In the genomic region with DNA sequence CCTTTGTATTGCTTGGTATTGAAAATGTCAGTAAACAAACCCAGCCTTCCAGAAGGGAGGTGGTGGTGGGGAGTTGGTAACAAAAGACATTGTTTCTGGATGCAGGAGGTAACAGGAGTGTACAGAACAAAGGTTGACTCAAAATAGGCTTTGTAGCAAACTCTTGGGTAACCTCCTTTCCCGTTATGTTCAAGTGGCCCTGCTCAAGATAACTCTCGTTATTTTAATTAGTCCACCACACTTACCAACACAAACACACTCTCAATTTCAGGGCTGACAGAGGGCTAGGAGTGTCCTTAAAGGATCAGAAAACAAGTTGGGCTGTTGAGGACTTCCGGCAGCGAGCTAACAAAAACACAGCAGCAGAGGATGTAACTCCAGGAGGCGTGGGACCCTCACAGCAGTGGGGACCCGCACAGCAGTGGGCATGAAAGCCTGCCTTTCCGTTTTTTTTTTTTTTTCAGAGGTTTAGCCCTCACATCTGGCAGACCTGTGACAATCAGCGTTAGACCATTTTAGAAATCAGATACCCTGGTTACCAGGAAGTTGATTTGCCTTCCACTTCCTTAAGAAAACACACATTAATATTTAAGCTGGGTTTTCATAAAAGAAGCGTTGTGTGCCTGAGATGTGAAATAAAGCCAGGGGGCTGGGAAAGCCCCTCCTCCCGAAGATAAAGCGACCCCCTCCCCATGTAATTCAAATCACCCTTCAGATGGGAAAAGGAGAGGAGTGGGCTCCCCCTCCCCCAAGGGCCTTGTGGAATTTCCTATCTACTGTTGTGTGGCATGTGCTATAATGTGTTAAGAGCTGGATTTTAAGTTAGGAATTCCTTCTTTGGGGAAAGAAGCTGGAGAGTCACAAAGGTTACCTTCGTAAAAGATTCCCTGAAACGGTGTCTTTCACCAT, we compare ENCODE assay signal across 10 mouse cellular contexts.
DNase-seq lines count a peak whose midpoint lies in the region; ATAC-seq and TF ChIP-seq lines count a peak whose summit lies in the region.
"Had no signal": no experiment of that assay in that cellular context is flagged by ENCODE, and none has a peak within 500 bp of the region (broad histone marks: within the 10 kb centered on the region; RNA-seq: fewer than 3 reads in every experiment).

No protein-coding gene starts in this region.

- TF ChIP-seq POLR2A in spleen, adult 2 months (IDR thresholded peaks at IDR 0.05; ENCODE audit: low read depth, low read length) = no peak

- no peak for TF ChIP-seq CTCF in spleen, adult 2 months (IDR thresholded peaks at IDR 0.05; ENCODE audit: extremely low read depth, insufficient read depth, insufficient read length, insufficient replicate concordance)

- no peaks in the 10 kb centered on the region for H3K27me3 ChIP-seq in forebrain, embryonic 11.5 days (ENCODE audit: control insufficient read depth, insufficient read depth, low read length)
- H3K27me3 ChIP-seq in forebrain, embryonic 15.5 days = peaks cover 8% of the 10 kb centered on the region; the same call in 1 of the 2 replicates
- H3K27me3 ChIP-seq in spleen, adult 2 months (ENCODE audit: control insufficient read depth, insufficient read depth, low read length) = no peaks in the 10 kb centered on the region
- no peaks in the 10 kb centered on the region for H3K27me3 ChIP-seq in limb, embryonic 10.5 days (ENCODE audit: low read depth, poor library complexity, severe bottlenecking)
- no peaks in the 10 kb centered on the region for H3K27me3 ChIP-seq in stomach, embryonic 15.5 days (replicated peaks)

- no peak overlapping the region for H3K4me3 ChIP-seq in forebrain, embryonic 11.5 days (ENCODE audit: low read depth, low read length)
- H3K4me3 ChIP-seq in forebrain, embryonic 15.5 days = no peak overlapping the region
- H3K4me3 ChIP-seq in spleen, adult 2 months (ENCODE audit: extremely low read depth, insufficient read depth, insufficient read length) = peak overlapping the region; percentile 28; the same call in 1 of the 2 replicates
- H3K4me3 ChIP-seq in limb, embryonic 10.5 days = peak overlapping the region; percentile 18
- H3K4me3 ChIP-seq in stomach, embryonic 15.5 days (replicated peaks) = no peak overlapping the region

- no peaks in the 10 kb centered on the region for H3K9me3 ChIP-seq in forebrain, embryonic 11.5 days (ENCODE audit: control insufficient read depth, low read length)
- H3K9me3 ChIP-seq in forebrain, embryonic 15.5 days = no peaks in the 10 kb centered on the region
- no peaks in the 10 kb centered on the region for H3K9me3 ChIP-seq in limb, embryonic 10.5 days (replicated peaks)
- no peaks in the 10 kb centered on the region for H3K9me3 ChIP-seq in stomach, embryonic 15.5 days

- 12% methylated on average over 13 of the region's 13 CpGs for WGBS in forebrain, embryonic 11.5 days
- whole genome bisulfite sequencing in forebrain, embryonic 15.5 days = 14% methylated on average over 13 of the region's 13 CpGs
- 35% methylated on average over 13 of the region's 13 CpGs for WGBS in spleen, adult 2 months
- 15% methylated on average over 13 of the region's 13 CpGs for WGBS in limb, embryonic 10.5 days
- 19% methylated on average over 13 of the region's 13 CpGs for WGBS in stomach, embryonic 15.5 days

- H3K27ac ChIP-seq in forebrain, embryonic 11.5 days (ENCODE audit: low read depth, low read length) = no peak overlapping the region
- no peak overlapping the region for H3K27ac ChIP-seq in forebrain, embryonic 15.5 days (replicated peaks)
- H3K27ac ChIP-seq in spleen, adult 2 months (ENCODE audit: insufficient read depth, low read length) = peak overlapping the region; percentile 97
- H3K27ac ChIP-seq in limb, embryonic 10.5 days = peak overlapping the region; percentile 82
- H3K27ac ChIP-seq in stomach, embryonic 15.5 days = peak overlapping the region; percentile 16; the same call in 1 of the 2 replicates

- no peaks in the 10 kb centered on the region for H3K36me3 ChIP-seq in forebrain, embryonic 11.5 days (ENCODE audit: control insufficient read depth, insufficient read depth, low read length)
- H3K36me3 ChIP-seq in forebrain, embryonic 15.5 days = no peaks in the 10 kb centered on the region
- peaks cover 2% of the 10 kb centered on the region; the same call in 1 of the 2 replicates for H3K36me3 ChIP-seq in spleen, adult 2 months (ENCODE audit: control insufficient read depth, insufficient read depth, low read length)
- H3K36me3 ChIP-seq in limb, embryonic 10.5 days = no peaks in the 10 kb centered on the region
- H3K36me3 ChIP-seq in stomach, embryonic 15.5 days = no peaks in the 10 kb centered on the region

- 0 out of 2 replicates have a peak overlapping the region, but pooled peaks have one; percentile 9 for H3K4me2 ChIP-seq in forebrain, embryonic 11.5 days (ENCODE audit: low read depth, low read length, severe bottlenecking)
- H3K4me2 ChIP-seq in forebrain, embryonic 15.5 days (replicated peaks) = no peak overlapping the region
- peak overlapping the region; percentile 17; the same call in 1 of the 2 replicates for H3K4me2 ChIP-seq in stomach, embryonic 15.5 days

- ATAC-seq in forebrain, embryonic 11.5 days (replicated peaks; ENCODE audit: low FRiP score) = no peak
- ATAC-seq in forebrain, embryonic 15.5 days (replicated peaks) = no peak
- ATAC-seq in stomach, embryonic 15.5 days (ENCODE audit: insufficient read depth, low FRiP score, low read depth) = no peak

- H3K4me1 ChIP-seq in forebrain, embryonic 11.5 days (replicated peaks; ENCODE audit: control insufficient read depth, insufficient read depth, low read length) = no peaks in the 10 kb centered on the region; the same call in 1 of the 2 replicates
- H3K4me1 ChIP-seq in forebrain, embryonic 15.5 days = peaks cover 5% of the 10 kb centered on the region; the same call in 1 of the 2 replicates
- H3K4me1 ChIP-seq in spleen, adult 2 months (ENCODE audit: control insufficient read depth, insufficient read depth, insufficient read length) = peaks cover 22% of the 10 kb centered on the region
- H3K4me1 ChIP-seq in limb, embryonic 10.5 days = peaks cover 27% of the 10 kb centered on the region
- peaks cover 2% of the 10 kb centered on the region; the same call in 1 of the 2 replicates for H3K4me1 ChIP-seq in stomach, embryonic 15.5 days

- DNase-seq in forebrain, embryonic 11.5 days (ENCODE audit: low spot score) = no peak
- no peak for DNase-seq in spleen, adult 2 months (ENCODE audit: low read depth in 1 of 2, low spot score in 2 of 2)
- DNase-seq in spleen, postnatal 14 days (ENCODE audit: low spot score in 2 of 2) = no peak
- DNase-seq in limb, embryonic 10.5 days (ENCODE audit: low spot score) = peak; percentile 53
- DNase-seq in adrenal gland, postnatal 36 days = no peak
- DNase-seq in gastrocnemius, postnatal 14 days = no peak
- DNase-seq: adrenal gland, adult 2 months; lung, postnatal 14 days had no signal

- no peak overlapping the region for H3K9ac ChIP-seq in forebrain, embryonic 11.5 days (ENCODE audit: low read length)
- H3K9ac ChIP-seq in forebrain, embryonic 15.5 days (replicated peaks) = no peak overlapping the region
- no peak overlapping the region for H3K9ac ChIP-seq in stomach, embryonic 15.5 days

- intact Hi-C loops in gastrocnemius, postnatal 14 days (cut with DNase I; ENCODE audit: low total_unique reads) = no loop called here

Comparison
In these comparisons a context has a peak if more than half of its experiments do, and no peak if none do; other contexts are left out.
1. H3K27ac ChIP-seq: peak in spleen, adult 2 months (single experiment), limb, embryonic 10.5 days (single experiment) and stomach, embryonic 15.5 days (single experiment); none in forebrain, embryonic 11.5 days (single experiment) and forebrain, embryonic 15.5 days (single experiment).
2. H3K4me3 ChIP-seq: peak in spleen, adult 2 months (single experiment) and limb, embryonic 10.5 days (single experiment); none in forebrain, embryonic 11.5 days (single experiment), forebrain, embryonic 15.5 days (single experiment) and stomach, embryonic 15.5 days (single experiment).